Mouse (Mus musculus) ES-E14 (cell line): Measurements from ENCODE around the gene Cdkn2aip.
A peak's percentile ranks its signal among the peaks of the same experiment; 100 is the strongest.

Source experiments
- HCFC1 ChIP-seq: IDR thresholded peaks from 2 replicates; pipeline ENCODE4 v1.6.1; 2012; ENCODE audit warnings: low read length, inconsistent platforms, borderline replicate concordance; ENCODE audit not compliant: insufficient read depth
- MAFK ChIP-seq: IDR thresholded peaks from 2 replicates; pipeline ENCODE4 v1.6.1; 2014; ENCODE audit warnings: mild to moderate bottlenecking, low read depth, low read length, inconsistent platforms; ENCODE audit not compliant: insufficient read depth
- ZC3H11A ChIP-seq: IDR thresholded peaks from 2 replicates; pipeline ENCODE4 v1.6.1; 2012; ENCODE audit warnings: low read depth, mild to moderate bottlenecking, inconsistent platforms, low read length, borderline replicate concordance

DNA sequence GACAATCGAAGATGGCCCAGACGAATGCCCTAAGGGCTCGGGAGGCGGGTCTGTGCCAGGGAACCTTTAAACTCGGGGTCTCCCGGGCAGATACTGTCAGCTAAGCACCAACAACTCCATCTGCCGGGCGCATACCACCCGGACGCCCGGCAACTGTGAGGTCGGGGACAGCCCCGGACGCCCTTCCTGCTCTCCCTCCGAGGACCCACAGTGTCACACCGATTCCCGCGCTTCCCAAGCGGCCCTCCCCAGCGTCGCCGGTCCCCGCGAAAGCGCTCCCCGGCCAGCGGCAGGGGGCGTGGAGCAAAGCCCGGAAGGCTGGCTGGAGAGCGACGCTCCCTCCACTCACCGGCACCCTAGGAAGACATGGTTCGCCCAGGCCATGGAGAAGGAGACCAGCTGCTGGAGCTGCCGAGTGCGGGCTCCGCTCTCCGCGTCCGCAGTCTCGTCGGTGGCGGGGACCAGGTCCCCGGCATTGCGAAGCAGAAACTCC lies 515 bp downstream of the Cdkn2aip start:
- TF ChIP-seq MAFK, result no peak
- 0 out of 2 replicates have a peak, but pooled peaks have one; percentile 14 for TF ChIP-seq HCFC1
- TF ChIP-seq ZC3H11A, result no peak
